Mouse (Mus musculus): ENCODE results near the gene Rbm44.

The Rbm44 gene

DNA sequence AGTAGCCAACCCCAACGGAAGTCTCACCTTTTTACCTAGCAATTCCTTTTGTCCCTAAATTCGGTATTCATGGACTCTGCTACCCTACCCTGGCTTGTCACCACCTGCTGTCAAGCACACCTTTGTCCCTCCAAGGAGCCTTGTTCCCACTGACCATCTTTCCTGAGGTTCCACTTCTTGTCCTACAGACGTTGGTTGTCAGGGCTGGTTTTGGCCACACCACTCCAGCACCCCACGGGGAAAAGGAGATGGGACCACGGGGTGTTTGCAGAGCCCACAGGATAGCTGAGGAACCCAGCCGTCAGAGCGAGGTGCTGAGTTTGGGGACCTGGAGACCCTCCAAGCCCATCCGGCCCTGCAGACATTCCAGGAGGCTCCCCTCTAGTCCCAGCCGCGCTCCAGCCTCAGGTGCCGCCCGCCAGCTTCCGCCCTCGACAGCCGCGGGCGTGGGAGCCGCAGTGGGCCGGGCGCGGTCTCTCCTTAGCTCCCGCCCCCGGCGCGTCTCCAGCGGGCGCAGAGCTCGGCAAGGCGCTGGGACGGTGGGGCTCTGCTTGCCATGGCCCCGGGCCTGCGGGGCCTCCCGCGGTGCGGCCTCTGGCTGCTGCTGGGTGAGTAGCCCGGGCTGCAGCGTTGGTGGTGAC, 34.8 kb downstream of the Rbm44 start, which contains the start of gene Ramp1:
Ramp1 (plus strand) TSS at position 290 of the 641 bp plus-strand sequence.
- peak; percentile 34 for DNase-seq

DNA sequence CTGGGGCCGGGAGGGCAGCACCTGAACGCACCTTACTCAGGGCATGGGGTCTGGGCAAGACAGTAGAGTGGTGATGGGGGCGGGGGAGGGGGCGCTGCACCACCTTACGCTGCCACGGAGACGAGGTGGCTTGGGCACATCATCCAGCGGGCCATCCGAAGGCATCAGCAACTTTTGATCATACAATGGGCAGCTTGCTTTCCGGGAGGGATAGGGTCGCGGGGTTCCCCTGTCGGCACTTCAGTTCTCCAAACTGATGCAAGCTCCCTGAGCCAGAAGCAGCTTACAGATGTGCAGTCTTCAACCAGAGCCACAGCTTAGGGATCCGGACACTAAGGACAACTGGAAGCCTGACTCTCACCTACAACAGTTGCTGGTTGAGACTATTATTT, 35.3 kb downstream of the Rbm44 start:
- DNase-seq = no peak

DNA sequence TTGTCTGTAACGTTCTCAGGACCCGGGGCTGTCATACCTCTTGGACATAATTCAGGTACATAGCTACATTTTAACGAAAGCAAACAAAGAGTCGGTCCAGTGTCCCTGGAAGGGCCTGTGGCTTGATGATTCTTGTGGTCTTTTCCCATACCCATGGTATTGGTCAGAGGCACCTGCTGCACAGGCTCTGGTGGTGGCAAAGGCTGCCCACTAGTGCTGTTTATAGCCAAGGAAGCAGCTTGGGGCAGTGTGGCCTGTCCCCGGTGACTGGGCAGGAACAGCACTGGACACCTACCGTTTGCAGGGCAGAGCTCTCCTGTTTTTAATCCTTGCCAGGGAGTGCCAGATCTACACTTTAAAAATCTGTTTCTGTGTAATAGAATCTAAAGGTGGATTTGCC, 35.8 kb downstream of the Rbm44 start:
- no peak for DNase-seq

DNA sequence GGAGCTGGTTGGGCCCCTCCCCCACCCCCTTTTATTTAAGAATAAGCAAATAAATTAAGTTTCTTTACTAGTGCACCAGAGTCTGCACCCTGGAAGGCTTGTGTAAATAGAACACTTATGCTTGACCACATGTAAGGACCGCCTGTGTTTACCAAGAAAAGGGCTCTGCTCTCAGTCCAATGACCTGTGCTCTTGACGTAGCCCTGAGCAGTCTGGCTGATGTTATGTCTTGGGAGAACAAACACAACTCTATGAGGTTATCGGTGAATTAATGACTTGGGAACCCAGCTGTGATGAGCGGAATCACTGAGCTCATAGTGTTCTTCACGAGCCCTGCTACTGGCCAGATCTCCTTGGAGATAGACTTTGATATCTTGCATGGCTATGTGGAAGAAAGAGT, 36.4 kb downstream of the Rbm44 start:
- DNase-seq = no peak

DNA sequence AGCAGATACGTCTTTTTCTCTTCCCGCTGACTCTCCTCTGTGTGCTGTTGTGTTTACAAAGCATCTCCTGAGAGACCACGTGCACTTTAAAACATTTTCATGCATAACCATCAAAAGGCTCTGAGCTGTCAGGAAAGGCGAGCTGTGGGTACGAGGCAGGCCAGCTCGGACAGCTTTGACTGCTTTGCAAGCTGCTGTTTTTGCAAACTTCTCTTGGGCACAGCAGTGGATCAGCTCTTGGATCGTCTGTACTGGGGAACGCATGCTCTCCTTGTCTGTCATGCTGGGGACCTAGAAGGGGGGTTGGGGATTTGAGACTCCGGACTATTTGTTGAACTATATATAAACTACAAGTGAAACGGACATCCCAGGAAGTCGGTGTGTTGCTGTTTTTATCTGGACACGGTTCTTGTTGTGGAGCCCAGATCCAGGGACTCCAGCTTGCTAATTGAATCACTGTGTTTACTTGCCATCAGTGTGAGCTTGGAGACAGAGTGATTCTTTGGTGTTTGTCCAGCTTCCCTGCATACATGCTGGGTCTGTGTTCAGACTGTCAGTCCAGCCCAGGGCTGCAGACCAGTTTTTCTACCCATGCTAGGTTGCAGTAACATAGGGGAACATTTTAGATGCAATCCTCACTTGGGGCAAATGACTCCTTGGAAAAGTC, 37.0 kb downstream of the Rbm44 start:
- no peak for DNase-seq

DNA sequence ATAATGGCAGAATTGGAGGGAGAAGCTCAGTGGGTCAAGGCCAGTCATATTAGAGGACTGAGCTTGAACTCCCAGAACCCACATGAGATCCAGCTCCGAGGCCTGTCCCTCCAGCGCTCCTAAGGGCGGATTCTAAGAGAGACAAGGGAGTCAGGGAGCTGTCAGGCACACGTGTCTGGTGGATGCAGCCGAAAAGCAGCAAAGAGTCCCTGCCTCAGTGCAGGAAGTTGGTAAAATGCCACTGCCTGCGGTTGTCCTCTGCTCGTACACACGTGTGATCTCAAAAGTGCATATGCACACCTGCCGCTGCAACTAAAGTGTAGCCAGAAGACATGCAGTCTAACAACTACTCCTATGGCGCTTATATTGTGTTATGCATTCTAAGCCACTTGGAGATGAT, 38.4 kb downstream of the Rbm44 start:
- DNase-seq = no peak

DNA sequence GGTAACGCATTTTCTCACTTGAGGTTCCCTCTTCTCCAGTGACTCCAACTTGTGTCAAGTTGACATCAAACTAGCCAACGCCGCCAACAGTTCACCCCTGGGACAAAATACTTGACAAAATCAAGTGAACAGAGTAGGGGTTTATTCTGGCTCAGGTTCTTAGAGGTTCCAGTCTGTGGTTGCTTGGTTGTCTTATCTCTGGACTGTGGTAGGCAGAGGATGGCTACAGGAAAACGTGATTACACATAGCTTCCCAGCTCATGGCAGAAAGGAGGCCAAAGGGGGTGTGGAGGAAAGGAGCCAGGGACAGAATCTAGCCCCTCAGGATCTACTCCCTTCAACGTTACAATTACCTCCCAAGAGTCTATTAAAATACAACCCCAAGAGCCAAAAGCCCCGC, 41.8 kb downstream of the Rbm44 start:
- no peak for DNase-seq

DNA sequence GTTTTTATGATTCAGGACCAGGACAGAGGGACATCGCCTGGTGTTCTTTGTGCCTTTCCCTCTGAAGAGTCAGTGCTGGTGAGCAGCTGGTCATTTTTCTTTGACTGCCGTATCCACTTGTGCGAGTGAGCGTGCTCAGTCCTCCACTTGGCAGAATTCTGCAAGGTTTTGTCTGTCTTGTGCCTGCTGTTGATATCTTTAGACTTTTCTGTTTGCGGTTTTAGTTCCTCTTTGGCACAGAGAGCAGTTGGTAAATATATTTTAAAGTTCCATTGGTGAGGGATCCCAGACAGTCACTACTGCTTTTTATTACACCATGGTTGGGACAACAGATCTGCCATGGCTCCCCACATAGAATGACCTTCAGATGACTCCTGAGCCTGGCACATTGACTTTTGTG, 42.4 kb downstream of the Rbm44 start:
- DNase-seq = no peak

DNA sequence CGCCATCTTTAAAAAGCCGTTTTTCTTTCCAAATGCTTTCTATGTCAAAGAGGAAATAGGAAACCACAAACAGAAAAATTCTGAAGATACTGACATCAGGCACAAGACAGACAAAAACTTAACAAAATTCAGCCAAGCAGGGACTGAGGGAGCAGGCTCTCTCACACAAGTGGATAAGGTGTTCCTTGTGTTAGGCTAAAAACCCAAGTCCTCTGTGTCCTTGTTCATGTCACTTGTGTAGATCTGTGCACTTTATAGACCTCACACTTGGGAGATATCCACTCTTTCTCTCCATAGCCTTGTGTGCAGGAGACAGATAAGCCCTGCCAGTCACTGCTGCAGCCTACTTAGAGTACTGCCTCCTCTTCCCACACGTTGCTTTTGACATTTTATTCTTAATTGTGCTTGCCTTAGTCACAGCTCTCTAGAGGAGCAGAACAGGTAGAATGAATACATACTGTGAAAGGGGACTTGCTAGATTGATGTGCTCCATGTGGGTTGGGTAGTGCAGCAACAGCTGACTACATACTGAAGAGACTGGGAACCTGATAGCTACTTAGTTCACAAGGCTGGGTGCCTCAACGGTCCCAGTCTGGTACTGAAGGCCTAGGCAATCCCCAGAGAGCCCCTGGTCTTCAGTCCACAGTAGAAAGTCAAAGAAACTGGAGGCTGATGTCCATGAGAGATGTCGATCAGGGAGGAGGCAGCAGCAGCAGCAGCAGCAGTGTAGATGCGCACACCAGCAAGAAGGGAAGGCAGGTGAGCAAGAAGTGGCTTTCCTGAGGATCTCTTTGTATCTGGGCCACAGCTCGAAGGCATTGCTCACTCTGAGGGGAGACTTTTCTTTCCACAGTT, 43.1 kb downstream of the Rbm44 start:
- no peak for DNase-seq

DNA sequence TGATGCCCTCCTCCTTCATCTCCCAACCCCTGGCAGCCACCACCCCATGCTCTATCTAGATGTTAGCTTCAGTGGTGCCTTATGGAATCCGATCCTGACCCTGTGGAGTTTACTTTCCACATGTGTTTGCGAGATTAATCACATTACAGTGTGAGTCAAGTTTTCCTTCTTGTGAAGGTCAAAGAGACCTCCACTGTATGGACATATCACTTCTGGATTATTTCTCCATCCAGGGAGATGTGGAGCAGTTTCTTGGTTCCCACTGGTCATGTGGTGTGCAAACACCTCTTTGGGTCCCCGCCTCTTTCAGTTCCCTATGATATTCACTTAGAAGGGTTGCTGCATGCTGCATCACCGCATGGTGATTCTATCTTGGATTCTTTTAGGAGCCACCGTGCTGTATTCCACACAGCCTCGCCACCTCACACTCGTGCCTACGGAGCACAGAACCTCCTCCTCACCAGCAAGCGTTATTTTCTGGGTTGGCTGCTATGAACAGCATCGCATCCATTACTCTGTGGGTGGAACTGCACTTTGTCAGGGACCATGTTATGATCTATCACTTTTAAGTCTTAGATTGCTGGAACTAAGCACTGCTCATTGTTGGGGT, 44.1 kb downstream of the Rbm44 start:
- no peak for DNase-seq

DNA sequence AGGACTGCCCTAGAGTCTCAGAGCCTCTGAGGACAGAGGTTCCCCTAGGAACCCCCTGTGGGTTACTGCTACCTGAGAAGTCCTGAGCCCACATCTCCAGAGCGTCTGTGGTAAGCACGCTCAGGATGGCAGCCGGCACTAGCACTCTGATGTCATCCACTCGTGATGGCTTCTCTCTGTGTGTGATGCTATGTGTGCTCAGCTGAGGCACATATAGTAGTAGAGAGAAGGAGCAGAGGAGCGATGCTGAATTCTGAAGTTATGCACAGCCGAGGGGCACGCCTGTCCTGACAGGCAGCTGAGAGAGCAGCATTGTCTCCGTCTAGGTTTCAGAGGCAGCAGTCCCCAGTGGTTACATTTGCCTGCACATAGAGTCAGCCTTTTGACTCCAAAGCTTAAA, 47.3 kb downstream of the Rbm44 start:
- no peak for DNase-seq

DNA sequence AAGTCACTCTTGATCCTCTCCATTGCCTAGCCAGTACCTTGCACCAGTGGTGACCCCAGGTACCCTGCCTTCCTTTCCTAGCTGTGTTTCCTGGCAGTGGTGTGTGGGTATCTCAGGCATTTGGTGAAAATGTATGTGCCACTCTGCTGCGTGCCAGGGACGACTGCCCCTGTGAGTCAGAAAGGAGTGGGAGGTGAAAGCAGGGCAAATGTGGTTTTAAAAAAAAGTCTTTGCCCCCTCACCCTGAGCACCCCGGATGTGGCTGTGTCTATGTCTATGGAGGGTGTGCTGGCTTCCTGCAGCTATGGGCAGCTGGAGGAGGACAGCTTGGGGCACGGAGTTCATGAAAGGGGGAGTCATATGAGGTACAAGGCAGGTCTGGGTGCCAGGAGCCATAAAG, 48.4 kb downstream of the Rbm44 start:
- DNase-seq = no peak

DNA sequence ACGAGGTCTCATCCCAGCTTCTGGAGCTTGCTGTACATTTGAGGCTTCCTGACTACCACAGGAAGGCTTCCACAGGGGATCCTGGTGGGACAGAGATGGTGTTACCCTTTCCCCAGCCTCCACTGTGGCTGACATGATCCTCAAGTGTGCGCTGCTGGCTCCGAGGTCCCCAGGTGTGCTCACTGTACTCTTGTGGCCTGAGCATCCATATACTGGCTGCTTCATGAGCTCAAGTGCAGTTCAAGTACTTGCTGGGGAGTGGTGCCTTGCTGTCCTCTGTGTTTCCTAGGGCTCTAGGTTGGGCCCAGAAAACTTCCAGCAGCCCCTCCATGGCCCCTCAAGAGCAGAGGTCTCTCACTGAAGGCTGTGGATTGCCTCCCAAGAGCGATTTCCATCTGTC, 48.8 kb downstream of the Rbm44 start:
- DNase-seq = no peak

DNA sequence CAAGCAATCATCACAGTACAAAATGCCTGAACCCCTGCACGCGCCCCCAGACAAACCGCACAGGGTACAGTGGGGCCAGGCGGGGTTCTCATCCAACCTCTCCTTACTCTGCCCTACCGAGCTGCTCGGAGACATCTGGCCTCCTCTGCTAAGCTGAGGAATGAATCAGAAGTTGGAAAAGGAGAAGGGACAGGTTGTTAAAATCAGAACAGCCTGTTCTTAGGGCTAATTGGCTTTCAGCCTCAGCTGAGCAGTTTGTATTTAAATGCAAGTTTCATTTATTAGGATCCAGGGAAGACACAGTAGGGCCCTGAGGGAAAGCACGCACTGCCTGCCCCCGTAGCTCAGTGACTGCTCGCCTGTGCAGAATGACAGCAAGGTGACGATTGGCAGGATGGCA, 54.9 kb downstream of the Rbm44 start:
- DNase-seq = no peak

DNA sequence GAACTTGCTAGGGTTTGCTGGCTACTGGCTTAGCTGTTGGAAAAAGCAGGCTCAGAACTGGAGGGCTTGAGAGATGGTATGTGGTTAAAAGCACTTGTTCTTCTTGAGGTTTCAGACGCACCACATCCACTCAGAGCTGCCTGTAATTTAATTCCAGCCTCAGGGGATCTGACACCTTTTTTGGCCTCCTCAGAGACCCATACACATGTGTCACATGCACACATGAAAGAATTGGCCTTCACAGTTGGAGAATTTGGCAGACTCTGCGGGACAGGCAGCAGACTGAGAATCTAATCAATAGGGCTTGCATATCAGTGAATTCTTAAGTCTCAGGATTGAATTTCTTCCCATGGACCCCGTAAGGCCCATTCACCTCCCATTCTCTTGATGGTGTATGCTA, 56.2 kb downstream of the Rbm44 start:
- DNase-seq = no peak

DNA sequence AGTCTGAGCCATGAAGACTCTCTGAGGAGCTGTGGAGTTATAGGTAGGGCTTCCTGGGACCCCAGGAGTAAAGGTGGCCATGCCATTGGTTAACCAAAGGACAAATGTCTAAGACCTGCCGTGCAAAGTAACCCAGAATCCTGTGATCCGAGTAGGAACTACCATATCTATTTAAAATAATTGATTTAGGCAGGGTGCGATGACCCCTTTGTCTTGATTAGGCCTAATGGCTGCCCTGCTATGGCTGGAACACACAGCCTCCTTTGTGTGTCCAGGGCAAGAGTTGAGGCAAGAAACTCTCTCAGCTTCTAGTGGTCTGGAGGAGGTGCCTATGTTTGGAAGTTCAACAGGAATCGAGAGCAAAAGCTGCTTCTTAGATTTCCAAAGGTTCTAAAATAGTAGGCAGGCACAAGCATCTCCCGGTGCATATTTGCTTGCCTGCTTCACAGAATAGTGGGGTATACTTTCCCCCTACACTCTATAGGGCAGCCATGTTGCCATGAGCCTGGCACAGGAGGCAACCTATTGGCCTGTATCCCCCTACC, 59.4 kb downstream of the Rbm44 start:
- DNase-seq = no peak

DNA sequence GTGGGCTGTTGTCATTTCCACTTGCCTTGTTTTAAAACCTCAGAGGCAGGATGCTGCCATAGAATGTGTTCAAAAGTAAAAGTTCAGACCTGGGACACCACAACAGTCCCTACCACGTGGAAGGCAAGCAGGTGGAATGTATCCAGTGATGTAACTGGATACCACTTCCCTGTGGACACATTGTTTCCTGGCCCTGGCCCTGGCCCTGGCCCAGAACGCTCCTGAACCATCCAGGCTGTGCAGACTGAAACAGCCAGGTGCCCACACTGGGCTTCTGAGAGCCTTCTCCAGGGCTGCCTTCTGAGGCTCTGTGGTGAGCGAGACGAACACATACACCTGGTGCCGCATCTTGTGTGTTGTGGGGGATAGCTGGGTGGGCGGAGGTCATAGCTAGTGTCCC, 60.8 kb downstream of the Rbm44 start:
- DNase-seq = no peak

DNA sequence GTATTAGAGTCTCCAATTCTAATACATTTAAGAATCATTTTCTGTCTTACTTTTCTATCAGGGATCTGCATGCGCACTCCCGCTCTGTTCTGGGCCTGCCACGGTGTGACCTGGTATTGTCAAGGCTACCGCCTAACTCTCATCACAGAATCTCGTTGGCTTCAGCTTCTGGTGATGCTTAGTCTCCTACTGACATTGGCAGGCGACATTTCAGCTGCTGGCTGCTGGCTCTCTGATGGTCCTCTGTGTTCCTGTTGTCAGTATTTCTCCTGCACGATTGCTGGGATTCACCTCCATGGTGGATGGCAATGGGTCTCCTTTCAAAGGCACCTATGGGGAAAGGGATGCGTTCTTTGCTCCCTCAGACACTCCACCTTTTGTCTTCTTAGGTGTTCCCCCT, 61.4 kb downstream of the Rbm44 start:
- no peak for DNase-seq

DNA sequence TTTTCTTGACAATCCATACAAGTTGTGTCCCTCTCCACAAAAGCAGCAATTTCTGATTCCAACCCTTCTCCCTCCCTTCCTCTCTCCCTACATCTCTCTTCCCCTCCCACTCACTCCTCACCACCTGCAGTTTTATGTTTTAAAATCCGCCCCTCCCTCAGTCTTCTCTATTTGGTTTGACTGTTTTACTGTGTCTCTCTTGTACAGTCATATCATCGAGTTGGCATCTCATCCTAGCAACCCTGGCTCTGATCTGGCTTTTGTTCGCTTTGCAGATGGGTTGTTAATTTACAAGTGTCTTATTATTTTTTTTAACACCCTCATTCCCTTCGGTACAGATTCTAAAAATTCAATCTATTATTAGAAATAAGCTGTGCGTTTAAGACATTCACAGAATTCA, 62.0 kb downstream of the Rbm44 start:
- DNase-seq = no peak

DNA sequence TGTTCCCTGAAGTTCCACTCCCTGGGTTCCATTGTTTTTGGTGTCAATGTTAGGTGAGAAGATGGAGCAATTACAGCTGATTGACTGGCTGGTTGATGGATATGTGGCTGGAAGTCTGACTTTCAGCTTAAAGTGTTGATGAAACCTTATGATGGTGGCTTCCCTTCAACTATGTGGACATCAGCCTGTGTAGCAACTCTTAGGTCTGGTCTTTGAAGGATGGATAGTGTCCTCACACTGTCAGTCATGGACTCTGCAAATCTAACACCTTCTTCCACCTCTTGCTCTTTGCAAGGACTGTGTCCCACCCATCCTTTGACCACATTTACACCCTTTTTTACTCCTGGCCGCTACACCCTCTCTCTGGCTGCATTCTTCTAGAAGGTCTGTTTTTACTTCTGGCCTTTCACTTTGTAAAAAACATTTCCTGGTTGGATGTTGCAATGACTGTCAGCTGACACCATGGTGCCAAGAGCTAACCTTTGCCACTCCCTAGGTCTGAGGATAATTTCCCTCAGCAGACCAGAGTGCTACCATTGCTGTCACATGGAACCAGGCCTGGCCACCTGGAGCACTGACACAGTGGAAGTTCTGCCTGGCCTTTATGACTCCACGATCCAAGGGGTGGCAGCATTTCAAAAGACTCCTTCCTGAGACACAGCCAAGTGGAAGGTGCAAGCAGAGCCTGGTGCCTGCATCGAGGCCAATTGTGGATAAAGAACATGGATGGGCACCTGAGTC, 62.6 kb downstream of the Rbm44 start:
- DNase-seq = no peak

DNA sequence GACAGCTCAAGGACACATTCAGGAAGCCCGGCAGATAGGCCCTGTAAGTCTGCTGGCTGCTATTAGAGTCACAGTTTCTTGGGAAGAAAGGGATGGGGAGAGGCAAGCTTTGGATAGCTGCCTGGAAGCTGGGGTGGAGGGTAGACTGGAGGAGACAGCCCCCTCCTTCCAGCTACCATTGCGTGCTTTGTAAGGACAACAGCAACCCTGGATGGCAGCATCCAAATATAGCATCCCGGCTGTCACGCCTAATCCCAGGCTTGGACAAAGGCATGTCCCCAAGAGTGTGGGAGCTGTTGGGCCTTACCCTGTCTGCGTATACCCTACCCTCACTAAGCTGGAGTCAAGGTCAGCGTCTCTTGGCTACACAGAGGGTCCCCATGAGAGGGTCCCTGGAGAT, 64.5 kb downstream of the Rbm44 start:
- DNase-seq = no peak

DNA sequence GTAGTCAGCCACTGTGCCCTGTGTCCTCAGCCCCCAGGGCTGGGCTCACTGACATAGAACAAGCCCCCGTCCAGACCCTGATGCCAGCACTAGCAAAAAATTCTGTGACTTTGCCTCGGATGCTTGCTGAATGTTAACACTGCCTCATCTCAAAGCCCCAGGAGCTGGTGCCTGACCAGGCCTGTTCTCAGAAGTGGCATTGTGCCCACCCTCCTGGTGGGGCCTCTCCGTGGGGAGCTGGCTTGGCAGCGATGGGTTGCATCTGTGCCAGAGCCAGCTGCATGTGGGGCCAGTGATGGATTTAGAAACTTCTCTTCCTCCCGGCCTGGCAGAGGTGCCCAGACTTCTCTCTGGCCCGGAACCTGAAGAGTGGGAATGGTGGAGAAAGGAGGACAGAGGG, 64.9 kb downstream of the Rbm44 start:
- DNase-seq = no peak

DNA sequence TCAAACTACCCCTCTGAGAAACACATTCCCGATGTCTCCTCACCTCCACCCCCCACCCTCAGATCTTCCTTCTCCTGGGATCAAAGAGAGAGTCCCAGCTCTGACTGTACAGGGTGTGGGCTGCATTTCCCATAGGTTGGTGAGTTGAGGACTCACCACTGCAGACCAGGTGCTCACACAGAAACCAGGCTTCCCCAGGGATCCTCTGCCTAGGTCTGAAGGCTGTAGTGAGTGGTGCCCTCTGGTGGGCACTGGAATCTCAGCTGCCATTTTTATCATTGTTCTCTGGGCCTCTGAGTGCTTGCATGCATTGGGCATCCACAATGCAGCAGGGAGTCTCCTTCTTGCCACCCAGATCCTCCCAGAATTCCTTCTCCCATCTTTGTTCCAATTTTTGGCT, 66.2 kb downstream of the Rbm44 start:
- peak; percentile 44 for DNase-seq
